Mouse (Mus musculus) liver, postnatal 0 days (tissue): ENCODE measurements around the gene Bcl2.

Source experiments
- CTCF ChIP-seq: sonication (generic); IDR thresholded peaks from 2 replicates; pipeline ENCODE4 v1.5.1; 2016; ENCODE audit warnings: antibody characterized with exemption, low read depth
- EP300 ChIP-seq: IDR thresholded peaks from 2 replicates; pipeline ENCODE4 v1.6.1; 2016; ENCODE audit warnings: antibody characterized with exemption, low read depth, mild to moderate bottlenecking

DNA sequence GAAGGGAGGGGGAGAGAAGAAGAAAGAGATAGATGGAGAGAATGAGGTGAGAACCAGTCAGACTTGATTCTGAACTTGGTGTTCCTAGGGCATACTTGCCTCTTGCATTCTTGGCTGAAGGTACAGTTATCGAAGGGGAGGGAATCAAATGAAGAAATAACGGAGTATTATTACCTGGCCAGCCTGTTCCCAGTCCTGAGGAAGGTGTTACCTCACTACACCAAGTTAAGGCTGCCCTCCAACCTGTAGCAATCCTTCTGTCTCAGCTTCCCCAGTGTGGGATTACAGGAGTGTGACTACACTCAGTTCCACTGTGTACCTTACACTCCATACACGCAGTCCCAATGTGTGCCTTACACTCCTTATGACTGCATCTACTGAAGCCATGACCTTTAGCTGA, 151.3 kb downstream of the Bcl2 start:
- no peak for TF ChIP-seq EP300
- no peak for TF ChIP-seq CTCF
